Mouse (Mus musculus): ENCODE measurements around the gene Zcchc17. TPM values are rescaled to one million over a fixed set of nuclear protein-coding genes. Genes with fewer than 3 reads are reported as not detected.

Gene Zcchc17
- total and polyA plus RNA-seq, 3 experiments: 31.7 to 67.7 (median 51.8) TPM

DNA sequence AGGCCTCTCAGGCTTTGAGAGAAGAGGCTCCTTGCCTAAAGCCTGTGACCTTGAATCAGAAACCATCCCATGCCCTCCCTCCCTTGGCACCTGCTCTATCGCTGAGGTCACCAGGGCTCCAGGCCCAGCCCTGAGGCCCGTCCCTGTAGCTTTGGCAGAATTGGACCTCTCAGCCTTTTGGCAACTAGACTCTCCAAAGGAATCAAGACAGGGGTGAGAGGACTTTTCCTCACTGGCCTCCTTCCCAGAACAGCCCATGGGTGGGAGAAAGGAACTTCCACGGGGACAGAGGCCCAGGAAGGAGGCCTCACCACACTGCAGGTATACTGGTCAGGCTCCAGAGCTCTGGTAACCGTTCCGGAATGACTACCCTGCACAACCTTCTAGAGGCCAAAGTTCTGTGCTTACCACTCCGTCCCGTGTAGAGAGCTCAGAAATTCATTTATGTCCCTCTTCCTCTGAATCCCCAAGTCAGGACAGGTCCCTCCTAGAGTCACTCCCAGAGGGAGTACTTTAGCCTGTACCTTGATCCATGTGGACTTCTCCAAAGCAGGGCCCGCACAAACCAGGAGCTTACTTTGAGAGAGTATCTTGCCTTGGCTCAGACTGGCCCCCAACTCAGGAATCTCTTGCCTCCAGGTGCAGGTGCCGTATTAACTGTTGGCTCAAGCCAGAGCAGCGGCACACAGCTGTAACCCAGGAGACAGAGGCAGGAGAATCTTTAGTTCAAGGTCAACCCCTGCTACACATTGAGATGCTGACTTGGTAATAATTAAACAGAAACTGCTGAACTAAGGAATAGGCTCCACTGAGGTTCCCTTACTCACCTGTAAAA is 52.7 kb downstream of the Zcchc17 start:
- in situ Hi-C loops (cut with MboI; ENCODE audit: low pct_ligation_motif_present, low pct_unique_long_range_greater_than_20kb, low sequenced_read_pairs) (no loop called here), dilution Hi-C loops (cut with MboI; ENCODE audit: extremely low pct_ligation_motif_present, extremely low pct_unique_long_range_greater_than_20kb, low sequenced_read_pairs) (no loop called here)
- Histone ChIP-seq H3K4me3 (replicated peaks in 1 of 3; ENCODE audit: low read depth in 2 of 3, low read length in 2 of 3, poor library complexity in 1 of 3) (no peak overlapping the region), H3K27me3 (replicated peaks) (peaks cover 12% of the 10 kb centered on the region), H3K4me2 (ENCODE audit: insufficient read depth, low read depth, poor library complexity, severe bottlenecking) (no peak overlapping the region), H3K4me1 (ENCODE audit: control insufficient read depth in 1 of 2, insufficient read depth in 2 of 2) (peaks cover 0 to 19% of the 10 kb centered on the region in 2 experiments; a peak in 2 of 4 replicates), H3K9me3 (replicated peaks; ENCODE audit: low read length) (no peaks in the 10 kb centered on the region), H3K9ac (ENCODE audit: insufficient read depth, low read depth) (no peak overlapping the region), H3K27ac (ENCODE audit: insufficient read depth, low read depth) (no peak overlapping the region), H3K36me3 (replicated peaks in 1 of 2; ENCODE audit: control insufficient read depth in 1 of 2, insufficient read depth in 1 of 2, low read length in 1 of 2) (peaks cover 0 to 2% of the 10 kb centered on the region in 2 experiments), H3K79me2 (replicated peaks; ENCODE audit: control insufficient read depth, extremely low read depth, insufficient read depth, poor library complexity, severe bottlenecking) (no peaks in the 10 kb centered on the region)
- no peak for TF ChIP-seq USF2 (conservative IDR thresholded peaks at IDR 0.05; ENCODE audit: low read depth, low read length)
- TF ChIP-seq ZKSCAN1 (IDR thresholded peaks at IDR 0.05; ENCODE audit: borderline replicate concordance, low read depth, low read length): no peak
- TF ChIP-seq USF1 (IDR thresholded peaks at IDR 0.05; ENCODE audit: low read depth, low read length): no peak
- TF ChIP-seq NELFE (IDR thresholded peaks at IDR 0.05; ENCODE audit: low read depth, low read length): no peak
- TF ChIP-seq IRF4 (IDR thresholded peaks at IDR 0.05; ENCODE audit: low read depth, low read length): no peak
- no peak for TF ChIP-seq MEF2A (IDR thresholded peaks at IDR 0.05; ENCODE audit: borderline replicate concordance, low read depth, low read length)
- TF ChIP-seq SIN3A (IDR thresholded peaks at IDR 0.05; ENCODE audit: low read length): no peak
- no peak for TF ChIP-seq ETS1 (conservative IDR thresholded peaks at IDR 0.05; ENCODE audit: low read depth, low read length)
- DNase-seq (ENCODE audit: extremely low read depth): no peak

DNA sequence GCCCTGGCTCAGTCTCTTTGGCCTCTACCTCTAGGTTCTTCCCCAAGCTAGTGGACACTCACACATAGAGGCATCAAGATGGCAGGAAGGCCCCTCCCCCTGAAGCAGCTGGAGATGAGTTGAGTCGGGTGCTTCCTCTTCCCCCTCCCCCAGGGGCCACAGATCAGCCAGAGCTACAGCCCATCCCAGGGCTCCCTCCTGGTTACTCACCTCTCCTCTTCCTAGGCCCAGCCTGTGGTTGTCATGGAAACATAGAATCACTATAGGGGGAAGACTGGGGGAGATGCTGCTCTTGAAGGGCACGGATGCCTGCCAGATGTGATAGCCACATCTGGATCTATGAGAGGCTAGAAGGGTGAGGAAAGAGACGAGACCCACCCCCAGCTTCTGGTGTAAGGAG is 55.0 kb downstream of the Zcchc17 start:
- DNase-seq (ENCODE audit: extremely low read depth): peak; percentile 17
- TF ChIP-seq PAX5 (IDR thresholded peaks at IDR 0.05; ENCODE audit: low read length): no peak
- no peak for TF ChIP-seq KAT2A (IDR thresholded peaks at IDR 0.05; ENCODE audit: insufficient replicate concordance, low read length)
- TF ChIP-seq ZNF384 (IDR thresholded peaks at IDR 0.05; ENCODE audit: low read depth, low read length): no peak
- no peak for TF ChIP-seq POLR2AphosphoS2 (IDR thresholded peaks at IDR 0.05; ENCODE audit: low read depth, low read length)
- no peak for TF ChIP-seq MAZ (IDR thresholded peaks at IDR 0.05; ENCODE audit: low read depth, low read length)
- no peak for TF ChIP-seq CHD2 (IDR thresholded peaks at IDR 0.05; ENCODE audit: low read length)
- TF ChIP-seq TCF12 (IDR thresholded peaks at IDR 0.05; ENCODE audit: low read depth, low read length): no peak
- no peak for TF ChIP-seq MAFK (IDR thresholded peaks at IDR 0.05; ENCODE audit: insufficient replicate concordance, low read length)
- no peak for TF ChIP-seq CTCF (conservative IDR thresholded peaks at IDR 0.05 in 1 of 2, IDR thresholded peaks at IDR 0.05 in 1 of 2; ENCODE audit: low read depth in 2 of 2, low read length in 2 of 2)
- no peak overlapping the region for H3K4me3 ChIP-seq (replicated peaks in 1 of 3; ENCODE audit: low read depth in 2 of 3, low read length in 2 of 3, poor library complexity in 1 of 3)
- H3K4me1 ChIP-seq (ENCODE audit: control insufficient read depth in 1 of 2, insufficient read depth in 2 of 2): peaks cover 0 to 19% of the 10 kb centered on the region in 2 experiments; a peak in 2 of 4 replicates
- dilution Hi-C loops (cut with MboI; ENCODE audit: extremely low pct_ligation_motif_present, extremely low pct_unique_long_range_greater_than_20kb, low sequenced_read_pairs): no loop called here
- no peaks in the 10 kb centered on the region for H3K36me3 ChIP-seq (replicated peaks in 1 of 2; ENCODE audit: control insufficient read depth in 1 of 2, insufficient read depth in 1 of 2, low read length in 1 of 2)
- H3K9ac ChIP-seq (ENCODE audit: insufficient read depth, low read depth): no peak overlapping the region
- no peak overlapping the region for H3K4me2 ChIP-seq (ENCODE audit: insufficient read depth, low read depth, poor library complexity, severe bottlenecking)
- in situ Hi-C loops (cut with MboI; ENCODE audit: low pct_ligation_motif_present, low pct_unique_long_range_greater_than_20kb, low sequenced_read_pairs): no loop called here
- H3K9me3 ChIP-seq (replicated peaks; ENCODE audit: low read length): no peaks in the 10 kb centered on the region
- no peak overlapping the region for H3K27ac ChIP-seq (ENCODE audit: insufficient read depth, low read depth)
- peaks cover 17% of the 10 kb centered on the region for H3K27me3 ChIP-seq (replicated peaks)
- no peaks in the 10 kb centered on the region for H3K79me2 ChIP-seq (replicated peaks; ENCODE audit: control insufficient read depth, extremely low read depth, insufficient read depth, poor library complexity, severe bottlenecking)
